Mouse (Mus musculus): ENCODE results near the gene Mgmt. TPM values are rescaled to one million over a fixed set of nuclear protein-coding genes. Genes with fewer than 3 reads are reported as not detected.

Mgmt gene
- total and polyA plus RNA-seq, 3 experiments, result not detected

GRCm38 (mm10) chr7:136942414-136942813 is 48.0 kb downstream of the Mgmt start:
- H3K4me1 ChIP-seq (ENCODE audit: control insufficient read depth in 1 of 2, insufficient read depth in 2 of 2, low read length in 2 of 2), result no peaks in the 10 kb centered on the region
- no peaks in the 10 kb centered on the region for H3K27me3 ChIP-seq (ENCODE audit: control insufficient read depth in 1 of 2, insufficient read depth in 2 of 2, low read length in 2 of 2)
- no peaks in the 10 kb centered on the region for H3K9me3 ChIP-seq (replicated peaks; ENCODE audit: insufficient read depth, low read length)
- H3K4me3 ChIP-seq (ENCODE audit: control insufficient read depth in 1 of 2, insufficient read depth in 1 of 2, low read depth in 2 of 2, low read length in 2 of 2), result no peak overlapping the region
- H3K36me3 ChIP-seq (ENCODE audit: control insufficient read depth in 1 of 2, insufficient read depth in 2 of 2, low read length in 2 of 2), result no peaks in the 10 kb centered on the region
- no peaks in the 10 kb centered on the region for H3K79me2 ChIP-seq (ENCODE audit: control insufficient read depth, insufficient read depth, low read length, poor library complexity)
- no peak overlapping the region for H3K9ac ChIP-seq (ENCODE audit: control insufficient read depth, low read depth, low read length, poor library complexity, severe bottlenecking)
- TF ChIP-seq USF1 (IDR thresholded peaks at IDR 0.05; ENCODE audit: low read depth, low read length), result no peak
- TF ChIP-seq CTCF (IDR thresholded peaks at IDR 0.05 in 2 of 3, conservative IDR thresholded peaks at IDR 0.05 in 1 of 3; ENCODE audit: control insufficient read depth in 1 of 3, insufficient read depth in 1 of 3, low read depth in 2 of 3, low read length in 3 of 3, poor library complexity in 1 of 3, severe bottlenecking in 1 of 3), result no peak
- no peak for TF ChIP-seq POLR2A (IDR thresholded peaks at IDR 0.05; ENCODE audit: control insufficient read depth in 1 of 2, insufficient read depth in 1 of 2, low read depth in 1 of 2, low read length in 2 of 2, poor library complexity in 1 of 2)
- TF ChIP-seq POLR2AphosphoS2 (IDR thresholded peaks at IDR 0.05; ENCODE audit: low read length), result no peak
- no peak for TF ChIP-seq EP300 (IDR thresholded peaks at IDR 0.05; ENCODE audit: low read depth in 1 of 2, low read length in 2 of 2)
- no peak for TF ChIP-seq ELF1 (IDR thresholded peaks at IDR 0.05; ENCODE audit: low read depth, low read length)
- TF ChIP-seq TBP (IDR thresholded peaks at IDR 0.05; ENCODE audit: low read depth, low read length), result no peak
- DNase-seq (ENCODE audit: low read depth, low spot score), result no peak
- no peak overlapping the region for H3K27ac ChIP-seq (ENCODE audit: control insufficient read depth, low read depth, low read length)

- DNase-seq (ENCODE audit: low read depth, low spot score), result no peak
- Histone ChIP-seq H3K4me3 (ENCODE audit: control insufficient read depth in 1 of 2, insufficient read depth in 1 of 2, low read depth in 2 of 2, low read length in 2 of 2) (no peak overlapping the region), H3K9ac (ENCODE audit: control insufficient read depth, low read depth, low read length, poor library complexity, severe bottlenecking) (no peak overlapping the region), H3K4me1 (ENCODE audit: control insufficient read depth in 1 of 2, insufficient read depth in 2 of 2, low read length in 2 of 2) (no peaks in the 10 kb centered on the region), H3K36me3 (ENCODE audit: control insufficient read depth in 1 of 2, insufficient read depth in 2 of 2, low read length in 2 of 2) (no peaks in the 10 kb centered on the region), H3K9me3 (replicated peaks; ENCODE audit: insufficient read depth, low read length) (no peaks in the 10 kb centered on the region), H3K27ac (ENCODE audit: control insufficient read depth, low read depth, low read length) (no peak overlapping the region), H3K27me3 (ENCODE audit: control insufficient read depth in 1 of 2, insufficient read depth in 2 of 2, low read length in 2 of 2) (no peaks in the 10 kb centered on the region), H3K79me2 (ENCODE audit: control insufficient read depth, insufficient read depth, low read length, poor library complexity) (no peaks in the 10 kb centered on the region)
- no peak for TF ChIP-seq HCFC1 (IDR thresholded peaks at IDR 0.05; ENCODE audit: low read depth, low read length)
- no peak for TF ChIP-seq ZC3H11A (IDR thresholded peaks at IDR 0.05; ENCODE audit: low read depth, low read length)
- no peak for TF ChIP-seq MAZ (IDR thresholded peaks at IDR 0.05; ENCODE audit: low read depth, low read length)
- TF ChIP-seq NELFE (IDR thresholded peaks at IDR 0.05; ENCODE audit: low read depth, low read length), result no peak
- TF ChIP-seq USF2 (IDR thresholded peaks at IDR 0.05; ENCODE audit: borderline replicate concordance in 1 of 2, insufficient read depth in 1 of 2, low read depth in 1 of 2, low read length in 2 of 2), result no peak
- TF ChIP-seq CHD2 (IDR thresholded peaks at IDR 0.05; ENCODE audit: low read length), result no peak
These were observed 49.5 kb downstream of the Mgmt start for GRCm38 (mm10) chr7:136943886-136944285.

GRCm38 (mm10) chr7:136945697-136946096 is 51.3 kb downstream of the Mgmt start:
- Histone ChIP-seq H3K9me3 (replicated peaks; ENCODE audit: insufficient read depth, low read length) (no peaks in the 10 kb centered on the region), H3K79me2 (ENCODE audit: control insufficient read depth, insufficient read depth, low read length, poor library complexity) (no peaks in the 10 kb centered on the region), H3K36me3 (ENCODE audit: control insufficient read depth in 1 of 2, insufficient read depth in 2 of 2, low read length in 2 of 2) (no peaks in the 10 kb centered on the region), H3K27me3 (ENCODE audit: control insufficient read depth in 1 of 2, insufficient read depth in 2 of 2, low read length in 2 of 2) (no peaks in the 10 kb centered on the region), H3K9ac (ENCODE audit: control insufficient read depth, low read depth, low read length, poor library complexity, severe bottlenecking) (no peak overlapping the region), H3K4me3 (ENCODE audit: control insufficient read depth in 1 of 2, insufficient read depth in 1 of 2, low read depth in 2 of 2, low read length in 2 of 2) (no peak overlapping the region), H3K27ac (ENCODE audit: control insufficient read depth, low read depth, low read length) (no peak overlapping the region), H3K4me1 (ENCODE audit: control insufficient read depth in 1 of 2, insufficient read depth in 2 of 2, low read length in 2 of 2) (no peaks in the 10 kb centered on the region)
- TF ChIP-seq POLR2AphosphoS2 (IDR thresholded peaks at IDR 0.05; ENCODE audit: low read length), result no peak
- TF ChIP-seq CHD1 (IDR thresholded peaks at IDR 0.05; ENCODE audit: low read depth, low read length), result no peak
- TF ChIP-seq TAL1 (IDR thresholded peaks at IDR 0.05; ENCODE audit: low read length), result no peak
- TF ChIP-seq KAT2A (conservative IDR thresholded peaks at IDR 0.05; ENCODE audit: low read depth, low read length), result no peak
- TF ChIP-seq BHLHE40 (IDR thresholded peaks at IDR 0.05; ENCODE audit: borderline replicate concordance, low read depth, low read length), result no peak
- TF ChIP-seq EP300 (IDR thresholded peaks at IDR 0.05; ENCODE audit: low read depth in 1 of 2, low read length in 2 of 2), result no peak
- DNase-seq (ENCODE audit: low read depth, low spot score), result no peak
